Mouse (Mus musculus) right cerebral cortex, postnatal 14 days (tissue): ENCODE measurements around the gene Slc18a3.

Experiments
- DNase-seq: peaks from one replicate; pipeline ENCODE4 v3.0.0; 2022

Slc18a3 gene

DNA sequence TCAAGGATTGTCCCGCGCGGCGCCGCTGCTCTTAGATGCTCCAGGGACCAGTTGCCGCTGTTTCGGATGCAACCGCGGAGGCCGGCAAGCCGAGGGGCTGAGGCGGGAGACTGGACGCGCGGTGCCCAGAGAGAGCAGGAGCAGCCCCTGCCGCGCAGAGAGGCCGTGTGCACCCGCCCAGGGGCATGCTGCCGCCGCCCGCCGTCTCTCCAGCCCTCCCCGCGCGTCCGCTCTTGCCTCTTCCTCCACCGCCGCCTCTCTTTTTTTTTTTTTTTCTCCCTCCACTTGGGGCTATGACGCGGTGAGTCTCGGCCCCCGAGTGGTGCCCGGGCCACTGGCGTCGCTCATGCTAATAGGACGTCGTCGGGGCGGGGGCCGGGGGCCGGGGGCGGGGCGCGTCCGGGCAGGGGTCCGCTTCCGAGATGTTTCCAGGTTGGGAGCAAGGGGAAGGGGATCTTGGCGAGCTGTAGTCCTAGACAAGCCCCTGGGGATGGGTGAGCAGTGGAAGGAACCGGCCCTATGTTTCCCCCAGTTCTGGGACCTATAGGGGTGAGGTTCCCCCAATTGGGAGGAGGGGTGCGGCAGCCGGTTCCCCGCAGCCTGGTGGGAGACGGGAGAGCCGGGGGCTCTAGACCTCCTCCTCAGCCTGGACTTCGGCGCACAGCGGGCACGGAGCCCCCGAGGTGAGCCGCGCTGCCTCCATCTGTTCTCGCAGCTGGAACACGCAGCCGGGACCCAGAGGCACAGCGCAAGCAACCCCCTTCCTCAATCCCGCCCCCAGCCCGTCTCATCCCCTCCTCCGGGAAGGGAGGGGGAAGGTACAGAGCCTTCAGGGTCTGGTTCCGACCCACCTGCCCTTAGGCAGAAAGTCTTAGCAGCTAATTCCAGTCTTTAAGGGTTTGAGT, at the start of gene Slc18a3:
TSS of gene Slc18a3 (minus strand) at position 250 of the 905 bp plus-strand sequence.
- DNase-seq: peak; percentile 10

DNA sequence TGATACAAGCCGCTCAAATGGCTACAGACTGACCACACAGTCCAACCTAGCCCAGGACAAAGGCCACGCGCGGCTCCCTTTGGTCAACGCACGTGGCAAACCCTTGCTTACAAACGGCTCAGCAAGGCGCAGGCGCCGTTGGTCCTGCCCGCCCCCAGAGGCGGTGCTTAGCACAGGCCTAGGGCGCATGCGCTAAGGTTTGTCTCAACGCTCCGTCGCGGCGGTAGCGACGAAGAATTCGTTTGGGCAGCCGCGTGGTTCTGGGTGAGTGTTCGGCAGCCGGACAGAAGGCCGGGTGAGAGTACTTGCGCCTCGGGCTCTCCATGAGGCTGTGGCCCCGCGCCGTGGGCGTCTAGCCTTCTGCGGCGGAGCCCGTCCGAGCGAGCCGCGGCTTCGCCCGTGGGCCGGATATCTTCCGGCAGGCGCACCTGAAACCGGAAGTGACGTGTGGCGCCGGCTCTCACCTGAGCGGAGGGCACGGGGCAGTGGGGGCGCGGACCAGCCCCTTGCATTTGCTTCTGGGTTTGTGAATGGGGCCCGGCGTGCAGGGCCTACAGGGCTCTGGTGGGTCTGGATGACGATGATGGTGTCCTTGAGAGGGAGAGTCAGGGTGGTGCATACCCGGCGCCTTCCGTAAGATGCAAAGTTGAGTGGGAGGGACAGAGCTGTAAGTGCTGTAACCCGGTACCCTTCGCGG, 48.8 kb upstream of the Slc18a3 start, which contains the start of gene Ercc6:
TSS of gene Ercc6 (plus strand) at position 186 of the 697 bp plus-strand sequence.
- DNase-seq: peak; percentile 96

GRCm38 (mm10) chr14:32512912-32513311, 48.3 kb upstream of the Slc18a3 start:
- no peak for DNase-seq

DNA sequence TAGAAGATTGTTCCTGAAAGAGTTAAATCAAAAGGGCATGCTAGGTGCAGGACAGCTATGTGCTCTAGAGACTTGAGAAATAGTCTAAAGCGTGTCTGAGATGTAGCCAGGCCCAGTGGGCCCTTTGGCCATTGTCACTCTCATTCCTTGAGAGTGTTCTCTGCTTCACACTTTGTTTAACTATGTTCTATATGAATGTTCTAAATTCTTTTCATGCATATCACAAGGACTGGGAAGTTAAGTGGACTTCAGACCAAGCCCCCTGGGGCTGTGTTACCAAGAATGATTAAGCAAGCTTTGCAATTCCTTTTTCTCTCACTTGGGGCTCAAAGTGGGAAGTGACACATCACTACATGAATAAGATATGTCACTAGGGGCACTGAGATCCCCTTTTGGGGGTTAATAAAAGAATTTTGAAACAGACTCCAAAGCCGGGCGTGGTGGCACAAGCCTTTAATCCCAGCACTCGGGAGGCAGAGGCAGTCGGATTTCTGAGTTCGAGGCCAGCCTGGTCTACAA, 44.9 kb upstream of the Slc18a3 start:
- DNase-seq: no peak

- no peak for DNase-seq
Observed at GRCm38 (mm10) chr14:32508105-32508835, 43.6 kb upstream of the Slc18a3 start.

- DNase-seq: no peak
Observed at GRCm38 (mm10) chr14:32507216-32507615, 42.6 kb upstream of the Slc18a3 start.

GRCm38 (mm10) chr14:32506329-32506728, 41.7 kb upstream of the Slc18a3 start:
- DNase-seq: no peak

DNA sequence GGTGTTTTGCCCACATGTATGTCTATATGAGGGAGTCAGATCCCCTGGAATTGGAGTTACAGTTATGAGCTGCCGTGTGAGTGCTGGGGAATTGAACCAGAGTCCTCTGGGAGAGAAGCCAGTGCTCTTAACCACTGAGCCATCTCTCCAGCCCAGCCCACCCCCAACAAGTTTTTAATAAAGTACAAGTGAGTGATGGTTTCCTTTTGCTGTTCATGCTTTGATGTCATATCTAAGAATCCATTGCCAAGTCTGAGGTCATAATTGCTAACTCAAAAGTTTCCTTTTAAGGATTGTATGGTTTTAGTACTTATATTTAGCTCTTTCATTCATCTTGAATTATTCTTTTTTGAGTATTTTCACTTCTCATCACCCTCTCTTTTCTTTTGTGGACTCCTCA, 39.2 kb upstream of the Slc18a3 start:
- DNase-seq: no peak

DNA sequence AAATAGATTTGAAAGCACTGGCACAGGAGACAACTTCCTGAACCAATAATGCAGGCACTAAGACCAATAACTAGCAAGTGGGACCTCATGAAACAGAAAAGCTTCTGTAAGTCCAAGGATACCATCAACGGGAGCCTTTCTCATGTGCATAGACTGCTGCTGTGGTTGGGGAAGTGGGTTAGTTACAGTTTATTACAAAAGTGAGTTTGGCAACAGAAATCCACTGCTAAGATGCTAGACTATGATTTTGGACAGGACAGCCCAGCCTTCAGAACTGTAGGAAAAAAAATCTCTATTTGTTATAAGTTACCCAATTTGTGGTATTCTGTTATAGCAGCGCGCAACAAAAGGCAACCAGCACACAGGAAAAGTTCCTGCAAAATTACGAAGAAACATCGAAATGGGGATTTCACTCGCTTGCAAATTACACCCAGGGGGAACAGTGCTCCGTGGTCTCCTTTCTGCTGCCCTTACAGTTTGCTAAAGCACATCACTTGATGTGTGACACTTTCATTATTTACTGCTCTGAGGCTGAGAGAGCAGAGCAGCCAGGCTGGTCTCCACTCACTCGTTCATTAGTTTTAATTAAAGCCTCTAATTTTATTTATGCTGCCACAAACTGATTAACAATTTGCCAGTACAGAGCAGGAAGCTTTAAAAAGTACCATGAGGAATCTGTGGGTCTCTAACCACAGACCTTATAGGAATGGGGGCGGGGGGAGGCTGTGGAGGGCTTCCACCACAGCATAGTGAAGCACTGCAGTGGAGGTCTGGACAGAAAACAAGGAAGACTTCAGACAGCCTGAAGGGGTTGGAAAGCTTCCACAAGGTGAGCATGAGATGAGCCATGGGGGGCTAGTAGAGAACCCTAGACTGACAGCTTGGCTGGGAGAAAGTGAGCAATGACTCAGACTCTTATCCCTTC, 38.4 kb upstream of the Slc18a3 start:
- no peak for DNase-seq

DNA sequence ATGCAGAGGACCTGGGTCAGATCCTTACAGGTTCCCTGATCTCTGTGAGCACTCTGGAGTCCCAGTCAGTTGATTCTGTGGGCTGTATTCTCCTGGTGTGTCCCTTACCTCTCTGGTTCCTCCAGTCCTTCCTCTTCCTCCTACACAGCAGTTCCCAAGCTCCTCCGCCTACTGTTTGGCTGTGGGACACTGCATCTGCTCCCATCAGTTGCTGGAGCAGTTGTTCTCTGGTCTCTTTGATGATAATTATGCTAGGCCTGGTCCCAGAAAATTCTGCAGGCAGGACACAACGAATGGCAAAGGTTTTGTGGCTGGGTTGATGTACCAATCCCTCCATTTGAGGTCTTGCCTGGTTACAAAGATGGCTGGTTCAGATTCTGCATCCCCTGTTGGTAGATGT, 36.7 kb upstream of the Slc18a3 start:
- DNase-seq: no peak

DNA sequence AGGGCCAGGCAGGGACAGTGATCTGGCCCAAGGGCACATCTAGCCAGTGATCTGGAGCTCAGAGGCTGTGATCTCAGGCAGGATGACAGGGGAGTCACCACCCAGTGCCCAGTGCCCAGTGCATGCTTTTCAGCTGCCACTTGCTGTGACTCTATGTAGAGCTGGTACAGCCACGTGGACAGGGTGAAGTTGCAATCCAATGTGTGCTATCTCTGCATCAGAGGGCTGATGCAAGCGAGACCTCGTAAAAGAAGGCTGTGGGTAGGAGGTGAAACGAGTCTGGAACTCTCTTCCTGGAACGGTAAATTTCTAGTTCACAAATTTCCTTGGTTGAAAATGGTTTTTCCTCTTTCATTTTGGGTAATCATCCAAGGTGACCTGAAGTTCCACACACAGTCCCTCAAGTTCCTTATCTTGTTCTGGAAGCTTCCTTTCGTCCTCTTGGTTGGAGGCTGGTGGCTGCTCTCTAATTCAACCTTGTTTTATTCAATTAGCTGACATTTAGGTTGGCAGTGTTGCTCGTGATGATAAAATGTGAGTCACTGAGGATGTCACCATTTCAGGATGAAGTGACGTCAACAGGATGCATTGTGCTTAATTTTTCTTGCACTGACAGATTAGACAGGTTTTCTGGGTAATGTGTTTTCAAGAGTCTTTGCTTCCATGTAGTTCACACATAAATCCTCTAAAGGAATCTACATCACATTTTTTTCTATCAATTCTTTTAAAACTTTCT, 31.6 kb upstream of the Slc18a3 start:
- DNase-seq: no peak

DNA sequence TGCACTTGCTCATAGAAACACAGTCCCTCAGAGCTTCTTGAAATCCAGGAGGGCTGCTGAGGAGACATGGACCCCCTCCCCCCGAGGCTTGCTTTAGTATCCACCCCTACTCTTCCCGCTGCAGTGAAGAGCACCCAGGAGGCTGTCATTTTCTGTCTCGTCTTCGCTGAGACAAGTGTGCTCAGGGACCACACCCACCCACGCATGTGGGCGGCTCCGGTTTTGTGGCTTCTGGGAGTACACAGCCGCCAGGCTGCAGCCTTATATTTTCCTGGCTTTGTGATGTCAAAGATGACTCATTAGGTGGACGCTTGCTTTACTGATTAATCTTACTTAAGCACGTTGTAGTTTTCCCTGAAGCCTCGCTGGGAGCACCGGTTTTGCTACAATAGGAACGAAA, 27.9 kb upstream of the Slc18a3 start:
- peak; percentile 17 for DNase-seq

- DNase-seq: no peak
Observed at GRCm38 (mm10) chr14:32482061-32482460, 17.4 kb upstream of the Slc18a3 start.

DNA sequence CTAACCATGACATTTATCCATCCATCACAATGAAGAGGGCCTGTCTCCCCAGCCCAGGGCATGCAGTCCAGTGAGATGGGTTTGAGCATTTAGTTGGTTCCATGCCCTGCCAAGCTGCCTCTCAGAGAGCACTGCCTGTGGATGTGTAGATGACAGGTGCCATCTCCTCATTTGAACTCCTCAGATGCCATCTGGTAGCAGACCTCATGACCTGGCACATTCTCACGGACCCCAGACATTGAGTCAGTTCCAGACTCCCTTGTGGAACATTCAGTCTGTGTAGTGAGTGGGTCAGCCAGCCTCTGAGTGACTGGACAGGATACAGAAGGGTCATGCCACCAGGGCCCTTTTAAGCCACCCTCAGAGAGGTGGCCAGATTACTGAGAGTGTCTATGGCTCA, 12.9 kb upstream of the Slc18a3 start:
- DNase-seq: no peak

- DNase-seq: no peak
Observed at GRCm38 (mm10) chr14:32476559-32476958, 11.9 kb upstream of the Slc18a3 start.

GRCm38 (mm10) chr14:32472996-32473395, 8.3 kb upstream of the Slc18a3 start:
- DNase-seq: peak; percentile 74

DNA sequence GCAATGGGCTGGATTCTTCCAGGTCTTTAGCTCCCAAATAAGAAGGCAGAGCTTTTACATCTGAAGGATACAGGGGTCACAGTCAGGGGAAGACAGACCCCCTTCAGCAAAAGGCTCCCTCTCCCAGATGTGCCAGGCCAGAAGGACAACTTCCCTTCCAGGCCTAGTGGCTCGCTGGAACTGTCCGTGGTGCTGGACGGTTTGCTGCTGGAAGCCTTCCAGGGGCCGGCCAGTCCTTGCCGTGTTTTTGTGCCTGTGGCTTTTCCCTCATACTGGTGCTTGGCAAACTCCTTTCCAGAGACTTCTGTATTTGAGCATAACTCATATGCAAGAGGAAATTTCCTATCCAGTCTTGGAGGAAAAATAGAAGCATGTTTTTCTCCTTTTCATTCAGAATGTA, 3.0 kb upstream of the Slc18a3 start:
- peak; percentile 18 for DNase-seq

- DNase-seq: no peak
Observed at GRCm38 (mm10) chr14:32465889-32466288, 1.2 kb upstream of the Slc18a3 start, which contains the start of gene Chat. Gene Chat, minus strand, starts transcription at chr14:32465989.

DNA sequence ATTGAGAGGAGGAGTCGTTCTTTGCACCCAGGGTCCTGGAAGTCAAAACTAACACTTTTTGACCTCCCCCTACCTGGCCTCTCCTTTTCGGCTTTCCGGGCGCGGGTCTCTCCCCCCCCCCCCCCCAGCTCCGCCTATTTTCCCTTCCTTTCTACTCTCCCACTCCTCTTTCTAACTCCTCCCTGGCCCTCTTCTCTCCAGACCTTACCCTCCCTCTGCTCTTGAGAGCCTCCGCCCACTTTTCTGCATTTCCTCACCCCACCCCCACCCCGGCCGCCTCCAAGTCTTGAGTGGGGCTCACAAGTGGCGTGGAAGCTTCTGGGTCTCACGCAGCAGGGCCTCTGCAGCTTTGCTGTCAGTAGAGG, 838 bp upstream of the Slc18a3 start:
- DNase-seq: no peak

GRCm38 (mm10) chr14:32463211-32464040, 1.2 kb downstream of the Slc18a3 start:
- DNase-seq: peak; percentile 12
